Mouse (Mus musculus) forebrain, postnatal 0 days (tissue): Measurements from ENCODE around the gene Galp. TPM values are rescaled to one million over a fixed set of nuclear protein-coding genes. Genes with fewer than 3 reads are reported as not detected.
A peak's percentile ranks its signal among the peaks of the same experiment; 100 is the strongest.
"Not testable (repeated sequence)": the region's sequence is repeated elsewhere in the genome, so short reads cannot be mapped to it uniquely, and the experiment has no call there.

Experiments used
- ATAC-seq: fragments of 200-750 bp; cut with Nextera tagmentation; 2 replicates; pipeline ENCODE4 v1.8.0; 2017; ENCODE audit warnings: mild to moderate bottlenecking, moderate library complexity
- DNase-seq: peaks from one replicate; pipeline ENCODE4 v3.0.0-alpha.2; 2015
- H3K27ac ChIP-seq: fragments of 300-500 bp; sonication (generic); 2 replicates; pipeline ENCODE4 v1.5.1; 2014; ENCODE audit warnings: low read depth, mild to moderate bottlenecking, antibody characterized with exemption, low read length, moderate library complexity, mixed read lengths
- H3K27me3 ChIP-seq: fragments of 300-500 bp; sonication (generic); 2 replicates; pipeline ENCODE4 v1.6.1; 2014; ENCODE audit warnings: mild to moderate bottlenecking, low read length, mixed read lengths; ENCODE audit not compliant: insufficient read depth
- H3K36me3 ChIP-seq: fragments of 300-500 bp; sonication (generic); 2 replicates; pipeline ENCODE4 v1.6.1; 2014; ENCODE audit warnings: mild to moderate bottlenecking, moderate library complexity; ENCODE audit not compliant: insufficient read depth
- H3K4me1 ChIP-seq: fragments of 300-500 bp; sonication (generic); 2 replicates; pipeline ENCODE4 v1.6.1; 2014; ENCODE audit warnings: antibody characterized with exemption; ENCODE audit not compliant: insufficient read depth
- H3K4me2 ChIP-seq: fragments of 300-500 bp; sonication (generic); 2 replicates; pipeline ENCODE4 v1.6.1; 2014; ENCODE audit warnings: low read depth, mild to moderate bottlenecking, moderate library complexity
- H3K4me3 ChIP-seq: fragments of 300-500 bp; sonication (generic); 2 replicates; pipeline ENCODE4 v1.5.1; 2014; ENCODE audit warnings: low read depth, low read length, mixed read lengths
- H3K9ac ChIP-seq: fragments of 300-500 bp; sonication (generic); 2 replicates; pipeline ENCODE4 v1.6.1; 2014; ENCODE audit warnings: mild to moderate bottlenecking
- H3K9me3 ChIP-seq: fragments of 300-500 bp; sonication (generic); 2 replicates; pipeline ENCODE4 v1.6.1; 2016; ENCODE audit warnings: low read length
- CTCF ChIP-seq: sonication (generic); IDR thresholded peaks from 2 replicates; pipeline ENCODE4 v1.5.1; 2016; ENCODE audit warnings: antibody characterized with exemption, control low read depth, low read depth
- WGBS: fragments of 180-500 bp; shearing (Covaris S2); extraction: QIAGEN DNeasy Blood & Tissue Kit; methylation state at CpG from one replicate; pipeline ENCODE4 v1.1.7; 2014; 5-methylcytosine and 5-hydroxymethylcytosine counted together
- polyA plus RNA-seq: library from polyadenylated mRNA; unstranded; fragments of >200 nt; fragmentation: Nextera tagmentation; extraction: Ambion mirVana; gene quantifications from 2 replicates; pipeline ENCODE4 v1.2.1, GENCODE M21; 2015
- total RNA-seq: library from RNA; depleted of rRNA; stranded (reverse); fragments of >200 nt; gene quantifications from 2 replicates; pipeline ENCODE4 v1.2.3, GENCODE M21; 2014

Gene Galp
- total and polyA plus RNA-seq, 2 experiments from 2014 or later: not detected

DNA sequence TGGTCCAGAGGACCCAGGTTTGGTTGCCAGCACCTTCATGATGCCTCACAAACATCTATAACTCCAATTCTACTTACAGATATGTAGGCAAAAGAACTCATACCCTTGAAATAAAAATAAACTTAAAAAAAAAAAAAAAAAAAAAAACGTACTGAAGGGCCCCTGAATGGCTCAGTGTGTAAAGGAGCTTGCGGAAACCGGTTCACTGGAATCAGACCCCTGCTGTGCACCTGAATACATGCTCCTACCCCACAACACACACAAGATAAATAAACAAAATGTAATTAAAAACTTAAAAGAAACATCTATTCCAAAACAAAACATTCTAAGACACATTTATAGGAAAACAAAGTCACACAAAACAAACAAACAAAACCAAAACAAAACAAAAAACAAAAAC, 23.3 kb downstream of the Galp start:
- WGBS: 41% methylated on average over 3 of the region's 3 CpGs
- H3K27me3 ChIP-seq: no peaks in the 10 kb centered on the region
- H3K27ac ChIP-seq: no peak overlapping the region
- H3K4me2 ChIP-seq: no peak overlapping the region
- H3K9ac ChIP-seq: no peak overlapping the region
- TF ChIP-seq CTCF: no peak
- DNase-seq (no peak), ATAC-seq (no peak)
- H3K36me3 ChIP-seq: no peaks in the 10 kb centered on the region
- H3K4me3 ChIP-seq: no peak overlapping the region
- H3K9me3 ChIP-seq: no peaks in the 10 kb centered on the region
- no peaks in the 10 kb centered on the region for H3K4me1 ChIP-seq

DNA sequence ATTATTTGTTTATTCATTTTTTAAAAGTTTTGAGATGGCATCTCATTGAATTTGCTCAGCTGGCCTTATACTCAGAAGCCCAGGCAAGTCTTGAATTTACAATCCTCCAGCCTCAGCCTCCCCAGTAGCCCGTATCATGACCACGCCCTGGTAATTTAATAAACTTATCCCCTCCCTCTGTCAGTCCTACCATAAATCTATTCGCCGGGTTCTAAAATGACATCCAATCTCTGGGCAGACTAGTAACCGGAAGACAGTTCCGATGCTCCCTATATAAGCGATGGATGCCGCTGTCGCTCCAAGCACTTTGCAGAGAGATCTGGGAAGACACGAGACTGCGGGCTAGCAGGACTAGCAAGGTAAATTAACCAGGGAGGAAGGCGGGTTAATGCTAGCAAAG, 25.1 kb downstream of the Galp start, which contains the start of gene Zscan5b:
Gene Zscan5b (plus strand): TSS at position 301 of the 400 bp plus-strand sequence.
- no peaks in the 10 kb centered on the region for H3K36me3 ChIP-seq
- 95% methylated on average over 12 of the region's 12 CpGs for WGBS
- DNase-seq (no peak), ATAC-seq (no peak)
- no peak within 1 kb of the TSS for H3K4me3 ChIP-seq
- H3K9ac ChIP-seq: no peak within 1 kb of the TSS
- no peaks in the 10 kb centered on the region for H3K27me3 ChIP-seq
- H3K27ac ChIP-seq: no peak within 1 kb of the TSS
- TF ChIP-seq CTCF: no peak
- H3K4me2 ChIP-seq: no peak within 1 kb of the TSS
- no peaks in the 10 kb centered on the region for H3K4me1 ChIP-seq
- H3K9me3 ChIP-seq: no peaks in the 10 kb centered on the region

DNA sequence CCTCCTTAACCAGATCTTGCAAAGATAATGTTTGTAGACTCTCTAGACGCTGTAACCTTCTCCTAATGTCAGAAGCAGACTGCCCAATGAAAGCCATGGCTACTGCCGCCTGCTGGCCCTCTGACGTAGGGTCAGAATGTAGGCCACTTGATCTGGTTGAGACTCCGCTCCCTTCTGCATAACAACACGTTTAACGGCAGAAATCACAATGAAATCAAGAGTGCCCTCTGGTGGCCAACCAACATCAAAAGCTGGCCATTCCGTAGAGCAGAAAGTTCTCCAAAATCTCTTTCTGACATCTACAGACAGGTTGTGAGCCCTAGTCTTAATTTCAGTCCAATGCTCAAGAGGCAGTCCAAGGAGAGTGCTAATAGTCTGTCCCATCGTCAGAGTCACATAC, 31.6 kb downstream of the Galp start:
- not testable (repeated sequence) for H3K9ac ChIP-seq, H3K9me3 ChIP-seq, H3K4me1 ChIP-seq, H3K4me2 ChIP-seq, H3K27ac ChIP-seq, H3K27me3 ChIP-seq, H3K36me3 ChIP-seq, ATAC-seq, H3K4me3 ChIP-seq
- peak; percentile 4 for DNase-seq
- WGBS: 53% methylated on average over 8 of the region's 8 CpGs

DNA sequence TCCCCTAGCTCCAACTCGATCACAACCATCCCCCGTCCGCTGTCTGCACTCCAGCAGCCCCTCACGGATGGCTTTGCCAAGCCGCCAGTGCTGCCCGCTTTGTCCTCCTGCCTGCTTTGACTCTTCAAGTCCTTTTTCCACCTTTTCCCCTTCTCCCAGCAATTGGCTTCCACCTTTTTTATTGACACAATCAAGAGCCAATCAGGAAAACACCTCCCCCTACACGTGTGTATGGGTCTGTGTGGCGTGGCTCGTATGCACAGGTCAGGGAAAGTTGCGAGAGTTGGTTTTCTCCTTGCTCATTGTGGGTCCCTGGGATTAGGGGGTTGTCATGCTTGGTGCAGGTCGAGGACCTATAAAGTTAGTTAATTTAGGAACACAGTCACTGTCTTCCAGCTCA, 42.9 kb downstream of the Galp start:
- WGBS: 48% methylated on average over 11 of the region's 11 CpGs
- no peaks in the 10 kb centered on the region for H3K27me3 ChIP-seq
- H3K9ac ChIP-seq: no peak overlapping the region
- no peak overlapping the region for H3K27ac ChIP-seq
- DNase-seq (no peak), ATAC-seq (no peak)
- no peak for TF ChIP-seq CTCF
- no peak overlapping the region for H3K4me3 ChIP-seq
- no peaks in the 10 kb centered on the region for H3K4me1 ChIP-seq
- H3K36me3 ChIP-seq: no peaks in the 10 kb centered on the region
- H3K4me2 ChIP-seq: no peak overlapping the region
- no peaks in the 10 kb centered on the region for H3K9me3 ChIP-seq

DNA sequence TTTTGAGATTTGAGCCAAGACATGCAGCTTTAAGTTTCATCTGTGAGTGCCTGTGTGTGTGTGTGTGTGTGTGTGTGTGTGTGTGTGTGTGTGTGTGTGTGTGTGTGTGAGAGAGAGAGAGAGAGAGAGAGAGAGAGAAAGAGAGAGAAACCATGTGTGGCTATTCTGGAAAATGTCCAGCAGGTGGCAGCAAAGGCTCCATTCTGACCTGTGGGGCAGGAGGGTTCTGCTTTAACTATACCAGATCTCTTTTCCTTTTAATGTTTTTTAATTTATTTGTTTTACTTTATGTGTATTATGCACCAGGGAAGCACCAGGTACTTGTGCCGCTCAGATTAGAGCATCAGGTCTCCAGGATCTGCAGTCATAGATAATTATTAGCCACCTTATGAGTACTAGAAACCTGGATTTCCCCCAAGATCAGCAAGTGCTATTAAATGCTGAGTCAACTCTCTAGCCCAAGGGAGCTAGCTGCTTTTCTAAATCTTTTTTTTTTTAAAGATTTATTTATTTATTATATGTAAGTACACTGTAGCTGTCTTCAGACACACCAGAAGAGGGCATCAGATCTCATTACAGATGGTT, 44.0 kb downstream of the Galp start:
- ATAC-seq, H3K27me3 ChIP-seq, H3K9me3 ChIP-seq, H3K4me1 ChIP-seq, H3K9ac ChIP-seq, H3K4me3 ChIP-seq, H3K27ac ChIP-seq, H3K4me2 ChIP-seq, H3K36me3 ChIP-seq: not testable (repeated sequence)
- 19% methylated on average over 1 of the region's 1 CpGs for WGBS
- peak; percentile 32 for DNase-seq
- TF ChIP-seq CTCF: peak; percentile 50

DNA sequence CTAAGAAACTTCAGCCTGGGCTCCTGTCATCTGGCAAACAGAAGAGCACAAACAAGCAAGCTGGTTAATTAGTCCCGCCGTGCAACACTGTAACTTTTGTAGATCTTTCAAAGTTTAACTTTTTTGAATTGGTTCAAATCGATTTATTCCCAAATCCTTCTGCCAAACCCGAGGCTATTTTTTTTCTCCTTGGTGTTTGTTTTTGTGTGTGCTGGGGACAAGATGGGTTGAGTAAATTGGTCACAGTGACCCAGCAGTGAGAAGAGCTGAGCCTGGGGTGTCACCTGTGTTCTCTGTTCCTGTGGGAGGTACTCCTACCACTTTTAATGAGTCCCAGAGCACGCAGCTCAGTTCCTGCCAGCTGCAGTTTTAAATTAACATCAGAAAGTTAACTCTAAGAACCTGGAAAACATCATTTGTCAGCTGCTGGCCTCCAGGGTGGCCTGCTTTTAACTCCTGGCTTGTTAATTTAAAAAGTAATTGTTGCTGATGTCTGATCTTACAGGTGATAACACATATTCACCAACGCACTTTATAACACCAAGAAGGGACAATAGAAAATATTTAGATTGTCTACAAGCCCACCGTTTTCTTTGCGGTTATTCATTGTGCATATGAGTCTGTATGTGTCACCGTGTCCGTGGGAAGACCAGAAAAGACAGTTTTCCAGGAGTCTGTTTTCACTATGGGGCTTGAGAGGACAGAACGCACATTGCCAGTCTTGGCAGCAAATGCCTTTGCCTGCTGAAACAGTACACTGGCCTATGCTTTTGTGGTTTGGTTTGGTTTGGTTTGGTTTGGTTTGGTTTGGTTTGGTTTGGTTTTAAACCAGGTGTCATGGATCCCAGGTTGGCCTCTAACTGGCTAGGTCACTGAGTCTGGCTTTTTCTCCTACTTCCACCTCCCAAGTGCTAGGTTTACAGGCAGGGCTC, 47.7 kb downstream of the Galp start:
- no peak for TF ChIP-seq CTCF
- no peaks in the 10 kb centered on the region for H3K4me1 ChIP-seq
- H3K36me3 ChIP-seq: no peaks in the 10 kb centered on the region
- ATAC-seq (no peak), DNase-seq (no peak)
- no peak overlapping the region for H3K27ac ChIP-seq
- 63% methylated on average over 11 of the region's 11 CpGs for WGBS
- no peaks in the 10 kb centered on the region for H3K27me3 ChIP-seq
- H3K4me3 ChIP-seq: no peak overlapping the region
- H3K9ac ChIP-seq: no peak overlapping the region
- no peak overlapping the region for H3K4me2 ChIP-seq
- no peaks in the 10 kb centered on the region for H3K9me3 ChIP-seq

DNA sequence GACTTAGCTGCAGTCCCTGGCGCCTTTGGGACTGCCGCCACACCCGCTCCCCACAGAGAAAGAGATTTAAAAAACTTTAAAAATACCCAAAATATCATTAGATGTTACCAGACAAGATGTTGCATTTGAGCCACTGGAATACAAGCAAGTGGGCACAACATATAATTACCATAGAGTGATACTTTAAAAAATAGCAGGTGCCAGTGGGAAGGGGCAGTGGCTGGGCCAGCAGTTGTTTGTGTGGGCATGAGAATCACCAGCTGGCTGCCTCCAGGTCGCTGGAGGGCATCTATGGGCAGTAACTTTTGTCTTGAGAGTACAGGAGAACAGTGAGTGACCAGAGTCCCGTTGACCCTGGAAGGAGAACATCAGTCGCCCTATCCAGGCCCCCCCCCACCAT, 55.5 kb downstream of the Galp start, which contains the start of gene Epp13:
Gene Epp13 (plus strand): TSS at position 301 of the 400 bp plus-strand sequence.
- no peak within 1 kb of the TSS for H3K9ac ChIP-seq
- H3K4me3 ChIP-seq: no peak within 1 kb of the TSS
- no peaks in the 10 kb centered on the region for H3K27me3 ChIP-seq
- H3K4me2 ChIP-seq: no peak within 1 kb of the TSS
- no peaks in the 10 kb centered on the region for H3K9me3 ChIP-seq
- no peak within 1 kb of the TSS for H3K27ac ChIP-seq
- DNase-seq (no peak), ATAC-seq (no peak)
- TF ChIP-seq CTCF: no peak
- 87% methylated on average over 6 of the region's 6 CpGs for WGBS
- H3K36me3 ChIP-seq: no peaks in the 10 kb centered on the region
- no peaks in the 10 kb centered on the region for H3K4me1 ChIP-seq
